Mouse (Mus musculus): ENCODE results near the gene Nprl2.
"Not testable (repeated sequence)": the region's sequence is repeated elsewhere in the genome, so short reads cannot be mapped to it uniquely, and the experiment has no call there.

The Nprl2 gene

DNA sequence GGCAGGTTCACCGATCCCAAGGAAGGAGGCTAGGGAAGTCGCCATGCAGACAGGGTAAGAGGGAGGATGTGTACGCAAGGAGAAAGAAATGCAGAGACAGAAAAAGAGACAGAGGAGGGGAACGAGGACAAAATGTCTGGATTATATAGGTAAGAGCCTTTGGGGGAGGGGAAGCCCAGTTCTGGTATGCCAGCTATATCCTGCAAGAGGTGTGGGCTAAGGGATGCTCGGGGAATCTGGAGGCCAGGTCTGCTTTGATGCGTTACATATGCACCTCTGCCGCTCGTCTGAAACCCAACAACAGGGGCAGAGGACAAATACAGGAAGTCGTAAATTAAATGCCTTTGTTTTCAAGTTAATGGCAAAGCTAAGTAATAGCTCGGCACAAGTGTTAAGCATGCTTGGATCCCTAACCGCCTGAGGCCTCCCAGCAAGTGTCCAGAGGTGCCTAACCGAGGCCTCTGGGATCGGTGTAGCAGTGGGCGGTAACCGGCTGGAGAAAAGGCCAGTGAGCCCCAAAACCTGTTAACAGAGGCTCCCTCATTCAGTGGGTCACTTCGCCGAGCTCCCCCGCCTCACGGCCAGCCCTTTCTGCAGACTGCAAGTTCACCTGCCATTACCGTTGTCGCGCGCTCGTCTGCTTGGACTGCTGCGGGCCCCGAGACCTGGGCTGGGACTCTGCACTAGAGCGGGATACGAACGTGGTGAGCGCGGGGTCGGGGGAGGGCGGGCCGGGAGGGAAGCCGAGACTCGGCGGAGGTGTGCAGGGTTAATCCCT lies 11.7 kb downstream of the Nprl2 start:
- DNase-seq, result peak; percentile 51 to 58

- peak; percentile 92 to 95 for DNase-seq
Observed at GRCm38 (mm10) chr9:107554319-107554825, 12.3 kb downstream of the Nprl2 start.

- DNase-seq, result no peak
Observed at GRCm38 (mm10) chr9:107555031-107555457, 13.0 kb downstream of the Nprl2 start.

GRCm38 (mm10) chr9:107555701-107556100 lies 13.7 kb downstream of the Nprl2 start:
- no peak for DNase-seq

DNA sequence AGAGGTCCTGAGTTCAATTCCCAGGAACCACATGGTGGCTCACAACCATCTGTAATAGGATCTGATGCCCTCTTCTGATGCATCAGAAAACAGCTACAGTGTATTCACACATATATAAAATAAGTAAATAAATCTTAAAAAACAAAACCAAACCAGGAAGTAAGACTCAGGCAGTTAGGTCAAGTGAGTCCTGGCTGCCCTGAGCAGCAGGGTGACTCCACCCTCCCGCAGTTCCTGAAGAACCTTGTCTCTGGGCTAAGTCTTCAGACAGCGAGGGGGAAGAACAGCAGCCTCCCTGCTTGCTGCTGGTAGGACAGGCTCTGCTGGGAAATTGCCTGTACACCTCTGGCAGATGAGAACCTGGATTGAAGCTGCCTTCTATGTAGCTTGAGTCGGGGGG lies 14.3 kb downstream of the Nprl2 start:
- no peak for DNase-seq

DNA sequence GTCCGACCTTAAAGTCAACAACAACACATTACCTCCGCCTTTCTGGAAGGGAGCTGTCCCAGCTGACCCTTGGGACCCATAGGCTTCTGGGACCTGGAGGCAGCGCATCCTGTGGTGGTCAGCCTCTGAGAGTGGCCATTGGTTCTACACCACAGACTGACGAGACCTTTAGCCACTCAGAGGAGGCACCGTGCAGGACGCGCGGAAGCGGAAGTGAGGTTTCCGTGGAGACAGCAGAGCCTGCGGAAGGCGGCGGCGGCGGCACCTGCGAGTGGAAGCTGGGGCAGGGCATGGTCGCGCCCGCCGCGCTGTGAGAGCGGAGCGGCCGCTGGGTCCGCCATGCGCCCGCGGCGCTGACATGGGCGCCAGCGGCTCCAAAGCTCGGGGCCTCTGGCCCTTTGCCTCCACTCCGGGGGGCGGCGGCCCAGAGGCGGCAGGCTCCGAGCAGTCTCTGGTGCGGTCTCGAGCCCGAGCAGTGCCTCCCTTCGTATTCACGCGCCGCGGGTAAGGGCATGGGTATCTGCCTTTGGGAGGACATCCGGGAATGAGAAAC lies 21.1 kb downstream of the Nprl2 start, which contains the start of gene Tusc2:
TSS of gene Tusc2 (plus strand) at position 227 of the 553 bp plus-strand sequence.
- DNase-seq, result peak; percentile 94 to 95

- not testable (repeated sequence) for DNase-seq
Observed at GRCm38 (mm10) chr9:107565556-107565955, 23.5 kb downstream of the Nprl2 start.

GRCm38 (mm10) chr9:107566041-107566709 lies 24.1 kb downstream of the Nprl2 start:
- DNase-seq, result peak; percentile 83 to 86

- no peak for DNase-seq
Observed at GRCm38 (mm10) chr9:107566855-107567254, 24.8 kb downstream of the Nprl2 start.

- no peak for DNase-seq
Observed at GRCm38 (mm10) chr9:107567702-107568319, 25.8 kb downstream of the Nprl2 start, which contains the start of gene Hyal2. TSS of gene Hyal2 (plus strand) at chr9:107567945.

DNA sequence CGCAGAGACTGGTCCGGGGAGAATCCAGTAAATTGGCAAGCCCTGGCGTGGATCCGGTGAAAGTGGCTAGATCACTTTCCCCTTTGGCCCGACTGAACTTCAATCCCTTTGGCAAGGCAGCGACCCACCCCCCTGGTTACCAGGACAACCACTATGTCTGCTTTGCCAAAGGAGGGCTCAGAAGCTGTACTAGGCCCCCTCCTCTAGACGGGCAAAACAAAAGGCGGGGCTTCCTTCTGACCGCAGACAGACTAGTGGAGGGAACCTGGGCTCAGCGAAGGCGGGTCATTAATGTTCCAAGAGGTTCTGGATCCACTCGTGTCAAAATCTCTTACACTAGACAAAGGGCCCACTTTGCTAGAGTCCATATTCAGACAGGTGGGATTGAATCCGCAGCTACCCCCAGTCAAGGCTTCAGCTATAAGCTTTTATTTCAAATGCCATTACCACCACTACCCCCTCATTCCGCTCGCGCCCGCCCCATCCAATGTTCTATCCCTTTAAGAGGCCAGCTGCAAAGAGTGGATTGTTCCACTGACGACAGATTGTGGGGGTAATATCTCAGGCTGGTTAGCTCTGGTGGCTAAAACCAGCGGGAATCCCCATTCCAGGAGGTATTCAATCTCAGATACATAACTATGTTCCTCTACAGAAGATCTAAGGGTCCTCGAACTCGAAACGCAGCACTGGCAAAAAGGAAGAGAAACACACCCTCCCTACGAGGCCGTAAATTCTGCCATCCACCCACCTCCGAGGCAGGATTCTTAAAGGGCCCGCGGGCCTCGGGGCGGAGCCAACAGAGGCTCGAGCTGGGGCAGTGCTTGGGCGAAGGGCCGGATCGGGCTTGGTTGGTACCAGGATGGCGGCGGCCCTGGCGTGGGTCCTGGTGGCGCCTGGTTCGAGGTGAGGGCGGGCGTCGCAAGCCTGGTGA lies 26.6 kb downstream of the Nprl2 start:
- DNase-seq, result peak; percentile 75 to 78

DNA sequence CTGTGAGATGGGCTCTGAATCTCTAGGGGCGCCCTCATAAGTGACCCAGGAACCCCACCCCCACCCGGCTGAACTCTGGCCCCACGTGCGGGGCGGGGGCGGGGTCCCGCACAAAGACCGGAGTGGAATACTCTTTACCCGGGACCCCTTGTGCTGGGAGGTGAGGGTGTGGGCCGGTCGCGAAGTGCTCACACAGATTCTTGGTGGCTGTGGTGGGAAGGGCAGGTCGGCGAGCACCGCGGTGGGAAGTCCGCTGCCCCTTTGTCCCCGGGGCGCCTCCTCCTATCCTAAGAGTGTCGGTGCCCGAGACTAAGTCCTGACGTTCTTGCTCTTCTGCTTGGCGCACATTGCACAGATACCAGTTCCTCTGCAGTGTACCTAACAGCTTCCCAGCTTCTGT lies 27.2 kb downstream of the Nprl2 start:
- no peak for DNase-seq

DNA sequence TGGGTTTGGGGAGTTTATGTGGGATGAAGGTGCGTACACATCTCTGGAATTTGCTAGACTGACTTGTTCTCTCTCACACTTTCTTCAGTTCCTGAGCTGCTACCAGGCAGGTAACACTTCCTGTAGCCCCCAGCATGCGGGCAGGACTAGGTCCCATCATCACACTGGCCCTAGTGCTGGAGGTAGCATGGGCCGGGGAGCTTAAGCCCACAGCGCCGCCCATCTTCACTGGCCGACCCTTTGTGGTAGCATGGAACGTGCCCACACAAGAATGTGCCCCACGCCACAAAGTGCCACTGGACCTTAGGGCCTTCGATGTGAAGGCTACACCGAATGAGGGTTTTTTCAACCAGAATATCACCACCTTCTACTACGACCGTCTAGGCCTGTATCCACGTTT lies 28.0 kb downstream of the Nprl2 start:
- no peak for DNase-seq

DNA sequence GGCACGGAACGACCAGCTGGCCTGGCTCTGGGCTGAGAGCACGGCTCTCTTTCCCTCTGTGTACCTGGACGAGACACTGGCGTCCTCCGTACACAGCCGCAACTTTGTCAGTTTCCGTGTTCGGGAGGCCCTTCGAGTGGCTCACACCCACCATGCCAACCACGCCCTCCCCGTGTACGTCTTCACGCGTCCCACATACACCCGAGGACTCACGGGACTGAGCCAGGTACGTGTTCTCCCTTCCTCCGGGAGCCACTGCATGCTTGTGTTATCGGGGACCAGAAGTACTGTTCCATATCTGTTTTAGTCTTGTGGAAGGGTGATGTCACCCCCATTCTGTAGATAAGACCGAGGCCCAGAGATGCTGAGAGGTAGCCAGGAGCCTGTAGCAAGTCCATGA lies 28.8 kb downstream of the Nprl2 start:
- DNase-seq, result no peak

- DNase-seq, result no peak
Observed at GRCm38 (mm10) chr9:107571534-107572326, 29.7 kb downstream of the Nprl2 start.

GRCm38 (mm10) chr9:107572327-107572662 lies 30.3 kb downstream of the Nprl2 start:
- no peak for DNase-seq

DNA sequence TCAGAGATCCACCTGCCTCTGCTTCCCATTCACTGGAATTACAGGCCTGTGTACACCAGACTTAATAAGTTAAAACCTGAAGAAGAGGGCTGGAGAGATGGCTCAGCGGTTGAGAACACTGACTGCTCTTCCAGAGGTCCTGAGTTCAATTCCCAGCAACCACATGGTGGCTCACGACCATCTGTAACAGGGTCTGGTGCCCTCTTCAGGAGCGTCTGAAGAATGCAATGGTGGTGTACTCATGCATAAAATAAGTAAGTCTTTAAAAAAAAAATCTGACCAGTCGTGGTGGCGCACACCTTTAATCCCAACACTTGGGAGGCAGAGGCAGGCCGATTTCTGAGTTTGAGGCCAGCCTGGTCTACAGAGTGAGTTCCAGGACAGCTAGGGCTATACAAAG lies 31.7 kb downstream of the Nprl2 start:
- not testable (repeated sequence) for DNase-seq

DNA sequence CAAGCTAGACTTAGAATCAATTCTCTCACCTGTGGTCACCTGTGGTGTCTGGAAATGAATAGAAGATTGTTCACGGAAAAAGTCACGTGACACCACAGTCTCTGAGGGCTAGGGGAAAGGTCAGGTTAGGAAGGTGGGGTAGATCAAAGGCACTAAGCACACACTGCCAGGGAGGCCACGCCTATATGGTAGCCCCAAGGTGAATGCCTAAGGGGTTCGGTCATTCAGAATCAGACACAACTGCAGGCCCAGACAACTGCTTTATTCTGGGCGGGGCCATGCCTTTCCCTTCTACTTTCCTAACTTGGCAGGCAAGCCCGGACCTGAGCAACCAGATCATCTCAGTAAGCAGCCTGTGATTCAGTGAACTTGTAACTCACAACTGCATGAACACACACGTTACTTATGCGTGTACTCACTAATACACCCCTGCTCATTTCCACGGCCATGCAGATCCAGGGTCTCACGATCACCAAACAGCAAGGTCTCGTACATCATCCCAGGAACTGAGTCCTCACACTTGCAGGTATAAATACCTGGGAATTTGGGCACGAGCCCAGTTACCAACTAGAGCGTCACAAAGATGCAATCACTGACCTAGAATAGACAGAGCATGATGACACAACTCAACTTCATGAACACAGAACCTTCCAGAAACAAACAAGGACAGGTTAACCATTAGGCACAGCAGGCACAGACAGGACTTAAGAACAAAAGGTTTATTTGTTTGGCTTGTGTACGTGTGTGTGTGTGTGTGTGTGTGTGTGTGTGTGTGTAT lies 33.7 kb downstream of the Nprl2 start:
- DNase-seq, result peak in 1 of 2 experiments; percentile 53

DNA sequence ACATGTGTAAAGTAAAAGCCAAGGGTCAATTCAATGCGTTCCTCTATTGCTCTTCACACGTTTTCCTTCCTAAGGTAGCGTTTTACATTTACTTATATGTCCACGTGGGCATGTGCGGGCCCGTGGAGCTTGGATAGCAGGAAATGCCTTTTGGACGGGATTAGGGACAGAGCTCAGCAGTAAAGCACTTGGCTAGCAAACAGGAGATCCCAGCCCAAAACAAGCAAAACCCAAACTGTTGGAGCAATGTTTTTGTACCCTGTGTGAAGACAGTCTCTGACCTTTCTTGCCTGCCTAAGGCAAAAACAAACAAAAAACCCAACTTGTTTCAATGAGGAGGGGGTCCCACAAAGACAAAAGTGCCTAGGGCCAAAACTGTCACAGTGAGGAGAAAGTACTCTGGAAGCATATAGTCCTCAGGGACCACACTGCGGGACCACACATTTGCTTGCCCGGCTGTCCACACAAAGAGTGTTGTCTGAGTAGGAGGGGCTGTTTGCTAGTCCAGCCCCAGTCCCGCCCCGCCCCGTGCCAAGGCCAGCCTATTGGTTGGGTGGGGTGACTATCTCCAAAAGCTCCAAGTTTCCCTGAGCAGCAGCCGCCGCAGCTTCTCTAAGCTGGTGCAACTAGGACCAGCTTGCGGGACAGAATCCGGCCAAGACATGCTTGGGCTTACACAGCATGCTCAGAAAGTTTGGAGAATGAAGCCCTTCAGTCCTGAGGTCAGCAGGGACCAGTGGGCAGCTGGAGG lies 34.5 kb downstream of the Nprl2 start, which contains the start of gene Hyal1:
TSS of gene Hyal1 (plus strand) at position 571 of the 751 bp plus-strand sequence.
- peak in 1 of 2 experiments; percentile 55 for DNase-seq

Measured in cerebellum, postnatal 36 days (tissue).